Mouse (Mus musculus) heart, postnatal 36 days (tissue): Measurements from ENCODE around the gene Tnfsf15. TPM values are rescaled to one million over a fixed set of nuclear protein-coding genes. Genes with fewer than 3 reads are reported as not detected.

ENCODE experiments used
- DNase-seq, 2 experiments: peaks; one replicate each; pipeline ENCODE4 v3.0.0; 2021 to 2022
- intact Hi-C: fragments of 180-260 bp; cut with DNase I; formaldehyde crosslinking; loops from one replicate; pipeline ENCODE4 v1.15.1; 2025
- total RNA-seq, 2 experiments: library from RNA; stranded (reverse); gene quantifications; 2 replicates each; pipeline ENCODE4 v1.2.3; 2021

The Tnfsf15 gene
- total RNA-seq, 2 experiments from 2014 or later, result not detected

DNA sequence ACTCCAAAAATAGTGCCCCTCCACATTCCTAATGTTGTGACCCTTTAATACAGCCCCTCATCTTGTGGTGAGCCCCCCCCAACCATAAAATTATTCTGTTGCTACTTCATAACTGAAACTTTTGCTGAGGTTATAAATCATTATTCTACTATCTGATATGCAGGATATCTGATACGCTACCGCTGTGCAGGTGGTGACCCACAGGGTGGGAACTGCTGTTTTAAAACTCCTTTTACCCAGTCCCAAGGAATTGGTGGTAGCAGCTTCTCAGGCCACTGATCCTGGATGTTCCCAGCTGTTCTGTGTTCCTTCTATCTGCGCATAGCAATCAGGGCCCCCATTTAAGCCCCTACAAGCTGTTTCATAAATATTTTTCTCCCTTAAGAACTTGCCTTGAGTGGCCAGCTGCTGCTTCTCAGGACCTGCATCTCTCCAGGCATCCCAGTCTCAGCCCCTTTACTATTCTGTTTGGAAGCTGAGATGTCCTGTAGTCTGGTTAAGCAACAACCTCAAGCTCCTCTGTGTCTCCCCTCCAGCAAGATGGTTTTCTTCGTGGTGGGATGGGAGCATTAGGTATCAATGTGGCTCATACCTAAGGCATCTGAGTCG, 2.0 kb downstream of the Tnfsf15 start:
- intact Hi-C loops, result no loop called here
- DNase-seq, result no peak

DNA sequence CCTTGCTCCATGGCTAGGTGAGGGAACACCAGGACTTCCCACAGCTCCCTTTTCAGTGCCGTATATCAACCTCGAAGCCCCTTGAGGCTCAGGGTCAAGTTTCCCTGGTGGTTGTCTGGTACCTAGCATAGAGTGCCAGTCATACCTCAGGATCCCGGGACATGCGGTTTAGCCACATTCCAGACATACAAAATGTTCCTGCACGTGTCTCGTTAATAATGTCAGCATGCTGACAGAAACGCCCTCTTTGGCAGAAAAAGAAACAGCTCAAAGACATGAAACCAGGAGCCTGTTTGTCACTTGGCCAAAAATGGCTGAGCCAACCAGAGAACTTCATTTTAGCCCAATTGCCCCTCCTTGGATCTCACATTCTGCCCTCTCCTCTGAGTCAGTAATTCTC, 2.8 kb downstream of the Tnfsf15 start:
- DNase-seq, result no peak
- intact Hi-C loops, result no loop called here

DNA sequence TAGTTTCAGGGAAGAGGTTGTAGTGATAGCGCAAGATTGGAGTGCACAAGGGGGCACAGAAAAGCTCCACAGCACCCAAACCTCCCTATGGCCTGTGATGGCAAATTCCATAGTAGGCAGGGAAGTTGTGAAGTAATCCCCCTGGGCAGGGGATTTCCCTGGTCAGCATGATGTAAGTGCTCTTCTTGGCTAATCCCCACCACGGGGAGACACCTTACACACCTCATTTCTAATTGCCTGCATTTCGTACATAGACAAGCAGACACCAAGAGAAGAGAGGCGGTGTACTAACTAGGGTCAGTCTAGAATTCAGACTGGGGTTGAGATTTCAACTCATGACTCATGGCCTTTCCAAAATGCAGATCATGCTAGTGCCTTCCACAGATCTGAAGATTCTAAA, 4.2 kb downstream of the Tnfsf15 start:
- no peak for DNase-seq
- intact Hi-C loops, result no loop called here

DNA sequence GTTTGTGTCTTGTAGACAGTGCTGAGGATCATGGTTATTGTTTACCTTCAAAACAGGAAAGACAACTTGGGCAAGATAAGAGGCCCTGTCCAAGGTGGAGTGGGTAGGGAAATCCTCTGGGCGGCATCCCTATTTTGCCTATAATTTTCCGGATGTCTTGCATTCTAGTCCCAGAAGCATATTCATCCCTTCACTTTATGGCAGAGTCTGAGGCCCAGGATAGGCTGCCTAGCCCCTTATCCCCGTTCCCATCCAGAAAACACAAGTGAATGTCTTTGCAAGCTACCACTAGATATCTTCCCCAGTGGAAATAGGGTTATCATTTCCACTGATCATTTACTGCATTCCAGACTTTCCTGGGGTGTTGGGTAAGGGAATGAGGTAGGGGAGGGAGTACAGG, 4.9 kb downstream of the Tnfsf15 start:
- intact Hi-C loops, result no loop called here
- no peak for DNase-seq

DNA sequence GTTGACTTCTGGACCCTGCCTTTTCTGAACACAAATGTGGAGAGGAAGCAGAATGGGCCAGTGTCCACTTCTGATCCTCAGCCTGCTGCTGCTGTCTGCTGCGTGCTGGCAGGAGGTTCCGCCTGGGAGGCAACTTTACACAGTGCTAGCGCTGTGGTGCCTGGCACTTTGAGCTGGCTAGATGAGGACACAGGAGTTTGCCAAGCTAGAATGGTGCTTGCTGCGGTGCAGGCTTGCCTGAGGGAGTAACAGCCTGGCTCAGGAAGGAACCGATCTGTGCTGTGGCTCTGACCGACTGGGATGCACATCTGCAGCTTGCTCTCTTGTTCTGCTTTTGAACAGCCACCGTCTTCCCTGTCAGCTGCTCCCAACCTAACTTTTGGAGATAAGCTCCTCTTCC, 5.4 kb downstream of the Tnfsf15 start:
- intact Hi-C loops, result no loop called here

DNA sequence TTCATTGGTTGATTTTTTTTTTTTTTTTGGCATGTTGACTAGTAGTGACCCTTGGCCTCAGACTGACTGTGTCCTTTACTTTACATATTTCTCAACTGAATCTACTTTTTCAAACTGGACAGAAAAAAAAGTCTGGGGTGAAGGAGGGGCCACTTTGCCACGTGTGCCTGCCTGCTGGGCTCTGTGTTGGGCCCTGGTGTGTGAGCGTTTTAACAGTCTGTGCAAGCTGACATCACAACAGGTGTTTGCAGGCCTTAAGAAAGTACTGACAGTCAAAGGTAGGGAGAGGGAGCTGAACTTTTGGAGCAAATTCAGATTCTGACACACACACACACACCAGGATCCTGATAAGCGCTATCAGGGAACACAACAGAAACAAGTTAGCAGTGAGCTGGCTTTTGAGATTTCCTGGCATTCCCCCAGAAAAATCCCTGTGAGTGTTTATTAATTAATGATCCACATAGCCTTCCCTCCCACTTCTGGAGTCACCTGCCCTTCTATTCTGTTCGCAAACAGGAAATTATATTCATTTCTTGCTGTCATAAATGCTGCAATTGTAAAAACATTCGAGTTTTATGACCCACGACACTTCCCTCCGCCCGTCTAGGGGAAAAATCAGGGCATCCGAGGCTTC, 6.4 kb downstream of the Tnfsf15 start:
- intact Hi-C loops, result no loop called here
- no peak for DNase-seq

More for the DNA sequence above, 5.4 kb downstream of the Tnfsf15 start:
- peak in 1 of 2 experiments; percentile 19 for DNase-seq

DNA sequence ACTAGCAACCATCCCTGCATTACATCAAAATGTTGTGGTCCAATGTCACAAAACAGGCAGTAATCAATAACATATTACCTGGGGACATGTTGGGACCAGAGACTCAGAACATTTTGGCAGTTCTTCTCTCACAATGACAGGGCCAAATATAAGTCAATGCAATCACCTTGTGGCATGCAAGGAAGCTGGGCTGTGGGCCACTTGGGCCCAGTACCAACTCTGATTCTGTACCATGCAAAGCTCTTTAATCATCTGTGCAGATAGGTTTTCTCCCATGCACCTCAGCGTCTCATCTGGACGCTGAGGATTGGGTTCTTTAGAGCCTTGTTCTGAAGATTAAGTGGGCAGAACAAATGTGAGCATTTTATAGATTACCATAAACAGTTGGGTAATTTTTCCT, 13.6 kb downstream of the Tnfsf15 start:
- intact Hi-C loops, result no loop called here
- no peak for DNase-seq

DNA sequence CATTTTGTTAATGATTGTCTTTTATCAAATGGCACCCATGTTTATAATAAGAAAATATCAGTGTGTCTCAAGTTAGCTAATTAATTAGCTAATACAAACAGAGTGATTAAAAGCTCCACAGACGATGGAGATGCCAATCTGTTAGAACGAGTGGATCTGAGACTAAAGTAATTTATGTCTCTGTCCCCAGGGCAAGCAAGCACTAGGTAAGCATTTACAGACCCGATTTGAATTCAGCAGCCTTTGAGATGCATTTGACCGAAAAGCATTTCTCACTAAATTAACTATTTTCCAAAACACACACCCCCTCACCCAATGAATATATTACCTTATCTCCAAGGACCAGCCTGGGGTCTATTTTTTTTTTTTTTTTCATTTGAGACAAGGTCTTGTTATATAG, 18.2 kb downstream of the Tnfsf15 start:
- no peak for DNase-seq
- intact Hi-C loops, result no loop called here

DNA sequence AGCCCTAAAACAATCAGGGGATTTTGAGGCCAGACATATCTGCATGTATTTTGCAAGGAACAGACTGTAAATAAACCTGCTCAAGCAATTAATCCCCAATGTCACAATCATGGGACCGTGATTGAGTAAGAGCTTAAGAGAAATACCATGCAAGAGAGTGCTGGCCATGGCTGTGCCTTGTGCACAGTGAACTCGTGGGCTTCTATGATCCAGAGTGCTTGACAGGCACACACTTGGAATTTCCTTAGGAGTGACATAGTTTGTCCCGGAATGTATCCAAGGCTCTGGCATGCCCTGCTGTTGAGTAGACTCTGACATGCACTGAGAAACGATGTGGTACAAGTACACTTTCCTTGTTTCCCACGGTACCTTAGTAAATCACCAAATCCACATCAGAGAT, 18.9 kb downstream of the Tnfsf15 start:
- DNase-seq, result no peak
- intact Hi-C loops, result no loop called here

DNA sequence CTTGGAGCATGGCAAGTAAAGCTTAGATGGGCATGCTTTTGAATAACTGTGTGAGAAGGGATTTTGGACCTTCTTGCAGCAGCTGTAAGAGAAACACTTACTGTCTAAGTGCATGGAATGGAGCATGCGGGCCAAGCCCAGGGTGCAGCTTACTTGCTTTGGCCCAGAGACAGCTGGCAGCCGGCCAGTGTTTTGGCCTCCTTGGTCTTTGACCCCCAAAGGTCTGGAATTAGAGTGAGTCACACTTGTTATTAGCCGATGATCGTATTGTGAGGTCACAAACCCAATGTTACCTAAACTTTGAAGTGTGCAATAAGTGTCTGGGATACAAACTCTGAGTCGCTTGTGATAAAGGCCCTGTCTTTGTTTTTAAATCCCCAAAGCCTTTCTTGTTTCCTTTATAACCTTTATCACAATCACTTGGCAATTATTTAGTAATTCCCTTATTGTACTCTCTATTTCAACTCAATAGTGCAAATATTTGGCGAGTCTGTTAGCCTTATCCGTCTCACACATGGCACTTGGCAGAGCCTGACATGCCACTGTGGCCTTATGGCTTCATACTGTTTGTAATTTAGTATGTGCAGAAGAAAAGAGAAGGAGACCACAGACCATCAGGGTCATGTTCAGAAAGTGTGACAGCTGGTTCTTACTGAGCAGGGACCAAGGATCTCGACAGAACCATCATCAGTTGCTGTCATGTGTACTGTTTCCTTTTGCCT, 26.8 kb downstream of the Tnfsf15 start:
- intact Hi-C loops, result no loop called here
- DNase-seq, result peak; percentile 40 to 61

DNA sequence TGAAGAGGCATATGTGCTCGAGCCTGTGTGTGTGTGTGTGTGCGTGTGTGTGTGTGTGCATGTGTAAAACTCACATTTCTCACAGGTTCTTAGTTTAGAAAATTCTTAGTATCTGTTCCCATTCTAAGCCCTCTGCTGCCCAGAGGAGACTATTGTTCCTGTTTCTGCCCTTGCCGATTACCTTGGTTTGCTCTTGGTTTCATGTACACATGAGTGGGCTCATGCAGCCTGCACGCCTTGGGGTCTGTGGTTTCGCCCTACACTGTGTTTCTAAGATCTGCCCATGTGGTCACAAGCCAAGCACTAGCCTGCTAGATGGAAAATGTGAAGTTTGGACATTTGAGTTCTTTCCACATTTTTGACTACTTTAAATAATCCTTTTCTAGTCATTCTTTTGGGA, 33.0 kb downstream of the Tnfsf15 start:
- DNase-seq, result no peak
- intact Hi-C loops, result no loop called here

DNA sequence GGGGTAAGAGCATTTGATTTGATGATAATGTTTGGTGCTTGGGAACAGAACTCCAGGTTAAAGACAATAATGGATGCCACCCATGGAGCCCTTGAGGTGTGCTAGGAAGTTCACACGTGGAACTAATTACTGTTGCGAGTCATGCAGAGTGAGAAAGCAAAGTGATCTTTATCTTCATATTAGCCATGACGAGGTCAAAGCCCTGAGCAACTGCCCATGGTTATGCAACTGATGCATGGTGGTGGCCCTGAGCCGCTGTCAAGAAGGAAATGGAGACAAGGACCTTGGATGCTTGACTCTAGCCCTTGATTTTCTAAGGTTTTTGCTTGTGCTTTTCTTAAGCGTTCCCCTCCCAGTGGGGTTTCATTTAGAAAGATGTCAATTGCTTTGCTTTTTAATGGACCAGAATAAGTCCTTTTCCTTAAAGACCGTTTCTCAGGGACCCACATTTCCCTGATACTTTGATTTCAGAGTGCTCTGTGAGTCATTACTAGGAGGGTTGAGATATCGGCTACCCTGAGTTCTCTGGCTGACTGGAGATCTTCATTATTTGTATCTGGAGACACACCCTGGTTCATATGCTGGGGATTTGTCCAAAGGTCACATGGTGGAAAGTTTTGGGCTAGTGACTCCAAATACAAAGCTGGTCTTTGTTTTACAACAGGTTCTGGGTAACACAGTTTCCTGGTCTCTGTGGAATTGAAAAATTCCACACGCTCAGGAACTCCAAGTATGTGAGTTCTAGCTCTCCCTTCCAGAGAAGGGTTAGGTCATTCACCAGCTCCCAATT, 34.3 kb downstream of the Tnfsf15 start:
- no peak for DNase-seq
- intact Hi-C loops, result no loop called here

DNA sequence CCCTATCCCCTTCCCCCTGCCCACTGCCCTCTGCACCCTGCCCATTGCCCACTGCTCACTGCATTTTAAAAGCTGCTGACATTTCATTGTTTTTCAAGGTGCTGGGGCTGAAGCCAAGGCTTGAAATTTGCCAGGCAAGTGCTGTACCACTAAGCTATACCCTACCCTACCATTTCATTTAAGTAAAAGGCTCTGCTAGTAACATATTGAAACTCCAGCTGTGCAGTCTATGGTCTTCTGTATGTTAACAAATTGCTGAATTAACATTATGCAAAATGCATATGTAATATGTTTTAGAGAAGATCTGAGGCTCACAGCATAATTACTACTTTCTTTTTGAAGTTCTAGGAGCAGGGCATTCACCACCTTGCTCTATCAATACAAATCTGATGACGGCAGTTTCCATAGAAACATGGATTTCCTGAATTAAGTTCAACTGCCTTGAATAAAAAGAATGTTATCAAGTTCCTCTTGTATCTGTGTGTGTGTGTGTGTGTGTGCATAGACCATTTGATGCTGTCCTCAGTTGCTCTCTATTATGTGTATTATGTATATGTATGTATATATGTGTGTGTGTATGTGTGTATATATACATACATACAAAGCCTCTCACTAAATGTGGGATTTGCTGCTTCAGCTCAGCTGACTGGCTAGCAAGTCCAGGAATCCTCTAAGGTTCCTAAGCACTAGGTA, 38.5 kb downstream of the Tnfsf15 start:
- no peak for DNase-seq
- intact Hi-C loops, result no loop called here

DNA sequence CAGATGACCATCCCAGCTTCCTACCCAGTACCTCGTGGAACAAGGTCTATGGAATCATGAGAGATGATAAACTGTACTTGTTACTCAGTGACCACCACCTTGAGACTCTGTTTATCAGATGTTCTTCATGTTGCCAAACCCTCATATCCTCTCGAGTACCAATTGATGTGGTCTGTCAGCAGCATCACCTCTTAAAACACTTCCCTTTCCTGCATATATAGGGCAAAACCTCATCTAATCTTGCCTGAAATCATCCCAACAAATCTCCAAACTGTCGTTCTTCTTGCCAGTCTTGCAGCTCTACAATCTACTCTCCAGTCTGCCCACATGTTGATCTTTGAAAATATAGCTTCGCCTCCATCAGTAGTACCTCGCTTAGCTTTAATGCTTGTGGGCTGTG, 40.7 kb downstream of the Tnfsf15 start:
- no peak for DNase-seq
- intact Hi-C loops, result no loop called here

DNA sequence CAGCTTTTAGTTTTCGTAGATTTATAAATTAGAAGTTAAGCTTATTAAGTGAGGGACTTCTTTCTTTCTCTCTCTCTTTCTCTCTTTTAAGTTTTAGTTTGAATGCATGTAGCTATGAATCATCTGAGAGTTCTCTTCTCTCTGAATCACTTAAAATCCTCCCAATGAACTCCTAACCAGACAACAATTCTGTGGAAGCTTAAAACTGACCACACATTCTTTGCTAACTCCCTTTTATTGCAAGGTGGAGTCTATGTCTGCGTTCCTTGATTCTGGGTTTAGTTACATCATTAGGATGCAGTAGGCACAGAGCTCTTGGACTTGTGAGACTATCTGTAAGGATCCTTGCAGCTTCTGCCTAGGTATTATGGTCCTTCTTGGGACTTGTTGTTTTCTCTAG, 41.2 kb downstream of the Tnfsf15 start:
- intact Hi-C loops, result no loop called here
- no peak for DNase-seq

DNA sequence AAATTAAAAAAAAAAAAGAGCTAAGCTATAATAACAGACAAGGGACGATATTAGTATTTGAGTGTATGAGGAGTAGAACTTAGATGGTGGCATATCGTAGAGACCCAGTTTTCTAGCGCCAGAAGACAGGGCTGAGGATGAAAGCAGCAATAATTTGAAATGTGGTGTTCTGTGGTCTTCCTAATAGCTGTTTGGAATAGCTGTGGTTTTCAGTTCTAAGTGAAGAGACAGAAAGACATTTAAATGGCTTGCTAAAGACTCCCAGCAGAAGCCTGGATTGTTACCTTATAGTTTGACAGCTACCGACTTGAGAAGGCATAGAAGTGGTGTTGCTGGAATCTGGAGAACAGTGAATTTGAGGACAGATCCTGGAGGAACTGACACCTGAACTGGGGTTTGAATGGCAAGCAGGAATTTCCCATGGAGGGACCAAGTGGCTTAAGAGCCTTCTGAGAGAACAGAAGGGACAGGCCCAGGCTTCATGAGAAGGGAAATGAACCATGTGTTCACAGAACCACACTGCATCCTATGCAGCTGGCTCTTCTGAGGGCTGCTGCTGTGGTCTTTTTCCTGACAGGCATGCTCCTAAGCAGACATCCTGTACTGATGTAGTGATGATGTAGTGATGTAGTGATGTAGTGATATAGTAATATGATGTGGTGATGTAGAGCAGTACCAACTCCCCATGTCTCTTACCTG, 42.8 kb downstream of the Tnfsf15 start:
- no peak for DNase-seq
- intact Hi-C loops, result no loop called here

DNA sequence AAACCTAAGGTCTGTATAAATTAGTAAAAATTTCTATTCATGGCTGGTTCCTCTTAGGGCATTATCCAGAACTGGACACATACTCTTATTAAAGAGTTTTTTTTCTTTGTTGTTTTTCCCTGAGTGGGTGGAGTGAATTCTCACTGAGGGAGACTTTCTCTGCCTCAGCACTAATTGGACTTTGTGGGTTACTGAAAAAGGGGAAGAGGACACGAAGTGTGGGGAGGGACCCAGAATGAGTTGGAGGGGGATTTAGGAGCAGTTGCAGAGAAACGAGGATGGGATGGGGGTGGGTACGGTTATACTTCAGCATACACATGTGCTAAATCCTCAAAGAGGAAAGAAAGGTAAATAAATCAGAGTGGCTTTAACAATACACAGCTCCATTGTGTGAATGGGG, 45.2 kb downstream of the Tnfsf15 start:
- intact Hi-C loops, result no loop called here
- no peak for DNase-seq

DNA sequence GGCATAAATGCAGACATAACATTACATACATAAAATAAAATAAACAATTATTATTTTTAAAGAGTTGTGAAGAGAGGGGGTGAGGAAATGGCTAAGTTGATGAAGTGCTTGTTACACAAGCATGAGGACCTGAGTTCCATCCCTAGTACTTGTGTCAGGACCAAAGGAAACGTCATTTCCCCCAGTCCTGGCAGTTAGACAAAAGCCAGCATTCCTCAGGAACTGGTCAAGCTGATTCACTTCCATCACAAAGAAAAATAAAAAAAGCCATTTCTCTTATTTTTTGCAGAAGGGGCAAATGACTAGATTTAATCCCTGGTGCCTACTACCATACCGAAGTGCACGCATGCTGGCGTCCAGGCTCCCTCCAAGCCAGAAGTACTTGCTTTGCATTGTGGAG, 48.0 kb downstream of the Tnfsf15 start:
- intact Hi-C loops, result no loop called here
- DNase-seq, result no peak

DNA sequence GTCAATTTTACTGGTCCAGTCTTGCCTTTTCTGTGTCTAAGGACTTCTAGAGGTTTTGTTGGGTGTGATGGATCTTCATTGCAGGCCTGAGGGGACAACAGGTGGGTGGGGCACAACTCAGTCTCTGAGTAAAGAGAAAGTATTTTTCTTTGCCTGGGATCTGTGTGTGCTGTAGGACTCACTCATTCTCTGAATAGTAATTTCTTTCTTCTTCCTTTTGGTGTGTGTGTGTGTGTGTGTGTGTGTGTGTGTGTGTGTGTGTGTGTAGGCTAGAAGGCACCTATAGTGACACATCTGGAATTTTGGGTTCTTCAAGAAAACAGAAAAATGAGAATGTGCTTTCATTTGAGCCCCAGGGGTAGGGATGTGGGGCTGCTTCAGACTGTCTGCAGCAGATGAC, 52.6 kb downstream of the Tnfsf15 start:
- intact Hi-C loops, result no loop called here
- no peak for DNase-seq

DNA sequence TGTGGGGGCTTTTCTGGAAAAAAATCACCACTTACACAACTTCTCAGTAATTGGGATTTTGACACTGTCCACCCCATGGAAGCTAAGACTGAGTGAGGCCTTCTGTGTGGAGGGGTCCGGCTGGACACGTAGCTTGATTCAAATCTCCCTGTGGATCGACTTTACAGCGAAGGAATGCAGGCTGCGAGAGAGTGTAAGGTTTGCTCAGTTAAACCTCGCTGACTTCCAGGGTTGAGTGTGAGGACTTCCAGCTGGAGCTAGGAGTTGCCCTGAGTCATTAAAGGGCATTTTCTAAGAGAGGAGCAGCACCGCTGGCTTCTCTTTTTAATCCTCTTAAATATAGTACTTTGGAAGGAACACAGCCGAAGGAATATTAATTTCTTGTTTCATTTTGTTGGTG, 57.5 kb downstream of the Tnfsf15 start:
- intact Hi-C loops, result loop anchor here (5.0 to 10.0 kb wide), 3 partner anchors 183 to 807 kb away; no protein-coding TSS in a partner anchor
- no peak for DNase-seq
